ENCODE assay signal across 27 mouse cellular contexts in the genomic region with DNA sequence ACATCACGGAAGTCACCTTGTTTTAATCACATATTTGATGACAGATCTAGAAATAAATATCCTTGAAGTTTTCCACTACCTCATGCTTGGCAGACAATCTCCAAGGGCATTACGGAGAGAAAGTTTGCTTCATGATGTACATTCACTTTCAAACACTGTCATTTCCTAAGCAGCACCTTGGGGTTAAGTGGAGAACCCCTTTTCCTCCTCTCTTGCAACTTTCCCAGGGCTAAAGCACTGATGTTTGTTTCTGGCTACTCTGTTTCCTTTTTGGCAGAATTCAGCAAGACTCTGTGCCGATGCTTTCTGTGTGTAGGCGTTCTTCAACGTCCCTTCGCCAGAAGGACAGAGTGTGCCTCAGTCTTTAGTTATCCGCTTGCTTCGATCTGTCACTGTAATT. TPM values are rescaled to one million over a fixed set of nuclear protein-coding genes. Genes with fewer than 3 reads are reported as not detected.
DNase-seq lines count a peak whose midpoint lies in the region; ATAC-seq and TF ChIP-seq lines count a peak whose summit lies in the region.
"Had no signal": no experiment of that assay in that cellular context is flagged by ENCODE, and none has a peak within 500 bp of the region (broad histone marks: within the 10 kb centered on the region; RNA-seq: fewer than 3 reads in every experiment).

A gene (plus strand): TSS at position 301 of the 400 bp plus-strand sequence.

- H3K36me3 ChIP-seq in midbrain, embryonic 10.5 days = no peaks in the 10 kb centered on the region
- no peaks in the 10 kb centered on the region for H3K36me3 ChIP-seq in midbrain, embryonic 13.5 days
- H3K36me3 ChIP-seq: embryonic facial prominence, embryonic 13.5 days; embryonic facial prominence, embryonic 15.5 days; forebrain, embryonic 10.5 days; forebrain, embryonic 12.5 days had no signal

- 93% methylated on average over 8 of the region's 8 CpGs for WGBS in midbrain, embryonic 10.5 days
- WGBS in midbrain, embryonic 13.5 days = 95% methylated on average over 8 of the region's 8 CpGs

- ATAC-seq in midbrain, embryonic 13.5 days = no peak
- ATAC-seq: forebrain, embryonic 14.5 days; forebrain, embryonic 16.5 days had no signal

- H3K9me3 ChIP-seq in midbrain, embryonic 10.5 days (replicated peaks) = no peaks in the 10 kb centered on the region
- H3K9me3 ChIP-seq in midbrain, embryonic 13.5 days = no peaks in the 10 kb centered on the region
- H3K9me3 ChIP-seq: embryonic facial prominence, embryonic 13.5 days; embryonic facial prominence, embryonic 15.5 days; forebrain, embryonic 10.5 days; forebrain, embryonic 12.5 days had no signal

- DNase-seq in layer of hippocampus, adult 2 months (ENCODE audit: low spot score in 2 of 2) = no peak
- DNase-seq in layer of hippocampus, postnatal 10 days (ENCODE audit: low spot score in 2 of 2) = no peak
- no peak for DNase-seq in midbrain, embryonic 10.5 days (ENCODE audit: low spot score)
- DNase-seq in embryo, embryonic 10 days (ENCODE audit: low spot score) = no peak
- DNase-seq: adrenal gland, adult 2 months; adrenal gland, postnatal 10 days; adrenal gland, postnatal 25 days; cerebellum, adult 11-12 months; cerebellum, adult 2 months; cerebellum, adult 9-10 months; cerebellum, postnatal 10 days; cerebellum, postnatal 25 days; embryo, embryonic 11 days had no signal

- no peak within 1 kb of the TSS for H3K4me3 ChIP-seq in layer of hippocampus, adult 2 months
- H3K4me3 ChIP-seq in midbrain, embryonic 10.5 days = no peak within 1 kb of the TSS
- no peak within 1 kb of the TSS for H3K4me3 ChIP-seq in midbrain, embryonic 13.5 days (replicated peaks)
- H3K4me3 ChIP-seq: embryonic facial prominence, embryonic 13.5 days; embryonic facial prominence, embryonic 15.5 days; erythroblast, embryonic 14.5 days; forebrain, embryonic 10.5 days; forebrain, embryonic 12.5 days had no signal

- H3K4me1 ChIP-seq in midbrain, embryonic 10.5 days = peaks cover 22% of the 10 kb centered on the region
- H3K4me1 ChIP-seq in midbrain, embryonic 13.5 days (replicated peaks) = peaks cover 13% of the 10 kb centered on the region
- H3K4me1 ChIP-seq: embryonic facial prominence, embryonic 13.5 days; embryonic facial prominence, embryonic 15.5 days had no signal

- peak within 1 kb of the TSS; percentile 36; the same call in 1 of the 2 replicates for H3K27ac ChIP-seq in layer of hippocampus, adult 2 months
- H3K27ac ChIP-seq in midbrain, embryonic 10.5 days (replicated peaks) = 0 out of 2 replicates have a peak within 1 kb of the TSS, but pooled peaks have one; percentile 13
- H3K27ac ChIP-seq in midbrain, embryonic 13.5 days = no peak within 1 kb of the TSS
- H3K27ac ChIP-seq: embryonic facial prominence, embryonic 13.5 days; embryonic facial prominence, embryonic 15.5 days; forebrain, embryonic 10.5 days; forebrain, embryonic 12.5 days had no signal

- H3K4me2 ChIP-seq in midbrain, embryonic 13.5 days (replicated peaks) = no peak within 1 kb of the TSS
- H3K4me2 ChIP-seq: embryonic facial prominence, embryonic 13.5 days; embryonic facial prominence, embryonic 15.5 days; forebrain, embryonic 12.5 days had no signal

- no peak within 1 kb of the TSS for H3K9ac ChIP-seq in midbrain, embryonic 13.5 days (replicated peaks)
- H3K9ac ChIP-seq: embryonic facial prominence, embryonic 13.5 days; embryonic facial prominence, embryonic 15.5 days; forebrain, embryonic 12.5 days had no signal

- peaks cover 10% of the 10 kb centered on the region; the same call in 1 of the 2 replicates for H3K27me3 ChIP-seq in midbrain, embryonic 10.5 days (ENCODE audit: low read depth, poor library complexity, severe bottlenecking)
- H3K27me3 ChIP-seq in midbrain, embryonic 13.5 days = no peaks in the 10 kb centered on the region
- H3K27me3 ChIP-seq: embryonic facial prominence, embryonic 13.5 days; embryonic facial prominence, embryonic 15.5 days; forebrain, embryonic 12.5 days had no signal

- TF ChIP-seq CTCF in layer of hippocampus, adult 2 months (conservative IDR thresholded peaks at IDR 0.05) = no peak

RNA-seq across cellular contexts. Expression of the gene that starts here (rescaled TPM):
- 1 to 10 TPM; 1.9 TPM for total RNA-seq in layer of hippocampus, adult 2 months (2021)
- 1 to 10 TPM in 1 of 2 experiments, under 1 TPM in 1; 0.94 to 2.7 TPM for total RNA-seq in layer of hippocampus, postnatal 10 days (2021)
- polyA plus RNA-seq in midbrain, embryonic 10.5 days (2016; fragmentation: Nextera tagmentation; extraction: Ambion mirVana) = not detected in 2 replicates
- polyA plus RNA-seq in midbrain, embryonic 13.5 days (2015; fragmentation: Nextera tagmentation; extraction: Ambion mirVana) = not detected in 2 replicates
- total RNA-seq: adrenal gland, adult 2 months; adrenal gland, postnatal 10 days; adrenal gland, postnatal 25 days; adrenal gland, postnatal 4 days; ES-E14; MEL had no signal
- polyA plus RNA-seq: adrenal gland, adult 2 months; brain, embryonic 14.5 days; C2C12; cerebellum, adult 2 months; embryonic facial prominence, embryonic 11.5 days; embryonic facial prominence, embryonic 13.5 days; erythroblast, embryonic 14.5 days; forebrain, embryonic 10.5 days; forebrain, embryonic 12.5 days; forebrain, embryonic 14.5 days; forebrain, embryonic 16.5 days had no signal
